Mouse (Mus musculus) hindbrain, embryonic 15.5 days (tissue): ENCODE results near the gene 1810010D01Rik. TPM values are rescaled to one million over a fixed set of nuclear protein-coding genes. Genes with fewer than 3 reads are reported as not detected.

Experiments used
- ATAC-seq: fragments of 200-750 bp; cut with Nextera tagmentation; 2 replicates; pipeline ENCODE4 v1.8.0; 2017; ENCODE audit warnings: low read depth, moderate number of reproducible peaks, moderate TSS enrichment; ENCODE audit not compliant: low FRiP score
- H3K27ac ChIP-seq: fragments of 300-500 bp; sonication (generic); replicated peaks from 2 replicates; pipeline ENCODE4 v1.5.1; 2015; ENCODE audit warnings: mild to moderate bottlenecking, inconsistent platforms
- H3K27me3 ChIP-seq: fragments of 300-500 bp; sonication (generic); 2 replicates; pipeline ENCODE4 v1.6.1; 2015; ENCODE audit warnings: control low read depth, inconsistent platforms
- H3K36me3 ChIP-seq: fragments of 300-500 bp; sonication (generic); 2 replicates; pipeline ENCODE4 v1.6.1; 2015; ENCODE audit warnings: control low read depth, inconsistent platforms
- H3K4me1 ChIP-seq: fragments of 300-500 bp; sonication (generic); replicated peaks from 2 replicates; pipeline ENCODE4 v1.6.1; 2015; ENCODE audit warnings: control low read depth, inconsistent platforms
- H3K4me2 ChIP-seq: fragments of 300-500 bp; sonication (generic); 2 replicates; pipeline ENCODE4 v1.6.1; 2015; ENCODE audit warnings: moderate library complexity, mild to moderate bottlenecking, inconsistent platforms
- H3K4me3 ChIP-seq: fragments of 300-500 bp; sonication (generic); 2 replicates; pipeline ENCODE4 v1.5.1; 2015; ENCODE audit warnings: mild to moderate bottlenecking, inconsistent platforms
- H3K9ac ChIP-seq: fragments of 300-500 bp; sonication (generic); 2 replicates; pipeline ENCODE4 v1.6.1; 2015; ENCODE audit warnings: inconsistent platforms
- H3K9me3 ChIP-seq: fragments of 300-500 bp; sonication (generic); 2 replicates; pipeline ENCODE4 v1.6.1; 2016; ENCODE audit warnings: control low read depth, inconsistent platforms
- WGBS: fragments of 180-500 bp; shearing (Covaris S2); methylation state at CpG from one replicate; pipeline ENCODE4 v1.1.7; 2015; 5-methylcytosine and 5-hydroxymethylcytosine counted together
- polyA plus RNA-seq: library from polyadenylated mRNA; unstranded; fragments of >200 nt; fragmentation: Nextera tagmentation; extraction: Ambion mirVana; gene quantifications from 2 replicates; pipeline ENCODE4 v1.2.1, GENCODE M21; 2015

1810010D01Rik gene
- polyA plus RNA-seq, result not detected in 2 replicates

DNA sequence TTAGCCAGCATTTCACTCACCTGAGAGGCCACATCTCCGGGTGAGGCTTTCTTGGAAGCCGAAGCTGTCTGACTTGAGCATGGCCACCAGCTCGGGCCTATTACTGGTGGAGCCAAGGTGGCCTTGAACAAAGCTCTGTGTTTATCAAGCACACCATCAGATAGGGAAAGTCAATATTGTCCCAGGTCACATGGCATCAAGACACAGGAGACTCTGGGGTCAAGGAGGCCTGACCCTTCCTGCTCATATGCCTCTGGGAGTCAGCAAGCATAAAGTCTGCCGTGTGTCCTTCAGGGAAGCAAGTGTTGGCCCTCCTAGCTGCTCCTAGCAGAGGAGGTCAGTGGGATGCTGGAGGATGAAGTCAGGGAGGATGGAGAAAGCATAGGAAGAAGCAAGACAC lies at the start of gene 1810010D01Rik:
Gene 1810010D01Rik, minus strand, starts transcription at position 114 of the 400 bp plus-strand sequence.
- Histone ChIP-seq H3K36me3 (no peaks in the 10 kb centered on the region), H3K9ac (no peak within 1 kb of the TSS), H3K4me3 (no peak within 1 kb of the TSS), H3K27me3 (no peaks in the 10 kb centered on the region), H3K27ac (peak within 1 kb of the TSS; percentile 78; the same call in 1 of the 2 replicates), H3K4me1 (peaks cover 22% of the 10 kb centered on the region), H3K9me3 (no peaks in the 10 kb centered on the region), H3K4me2 (no peak within 1 kb of the TSS)
- 93% methylated on average over 4 of the region's 4 CpGs for WGBS
- no peak for ATAC-seq

GRCm38 (mm10) chr7:145256092-145256491 lies 48.2 kb upstream of the 1810010D01Rik start:
- no peak for ATAC-seq
- H3K27me3 ChIP-seq, result no peaks in the 10 kb centered on the region
- no peak overlapping the region for H3K4me3 ChIP-seq
- H3K4me1 ChIP-seq, result no peaks in the 10 kb centered on the region
- H3K4me2 ChIP-seq, result no peak overlapping the region
- no peak overlapping the region for H3K27ac ChIP-seq
- WGBS, result 89% methylated on average over 1 of the region's 1 CpGs
- no peaks in the 10 kb centered on the region for H3K36me3 ChIP-seq
- no peak overlapping the region for H3K9ac ChIP-seq
- no peaks in the 10 kb centered on the region for H3K9me3 ChIP-seq

GRCm38 (mm10) chr7:145253986-145254630 lies 46.2 kb upstream of the 1810010D01Rik start:
- no peaks in the 10 kb centered on the region for H3K27me3 ChIP-seq
- H3K4me3 ChIP-seq, result no peak overlapping the region
- no peak overlapping the region for H3K27ac ChIP-seq
- no peak overlapping the region for H3K9ac ChIP-seq
- ATAC-seq, result no peak
- no peaks in the 10 kb centered on the region for H3K9me3 ChIP-seq
- no peaks in the 10 kb centered on the region for H3K4me1 ChIP-seq
- H3K4me2 ChIP-seq, result no peak overlapping the region
- no peaks in the 10 kb centered on the region for H3K36me3 ChIP-seq
- 73% methylated on average over 3 of the region's 3 CpGs for WGBS

GRCm38 (mm10) chr7:145252715-145253476 lies 45.0 kb upstream of the 1810010D01Rik start:
- H3K27me3 ChIP-seq, result no peaks in the 10 kb centered on the region
- WGBS, result 26% methylated on average over 8 of the region's 8 CpGs
- no peak overlapping the region for H3K4me2 ChIP-seq
- H3K4me1 ChIP-seq, result no peaks in the 10 kb centered on the region
- no peak overlapping the region for H3K27ac ChIP-seq
- no peaks in the 10 kb centered on the region for H3K9me3 ChIP-seq
- no peaks in the 10 kb centered on the region for H3K36me3 ChIP-seq
- H3K4me3 ChIP-seq, result no peak overlapping the region
- H3K9ac ChIP-seq, result no peak overlapping the region
- peak; percentile 75; the same call in 1 of the 2 replicates for ATAC-seq

GRCm38 (mm10) chr7:145250225-145250624 lies 42.3 kb upstream of the 1810010D01Rik start:
- H3K9ac ChIP-seq, result no peak overlapping the region
- ATAC-seq, result no peak
- no peaks in the 10 kb centered on the region for H3K36me3 ChIP-seq
- 76% methylated on average over 9 of the region's 9 CpGs for WGBS
- H3K4me3 ChIP-seq, result no peak overlapping the region
- no peak overlapping the region for H3K27ac ChIP-seq
- H3K4me1 ChIP-seq, result no peaks in the 10 kb centered on the region
- no peak overlapping the region for H3K4me2 ChIP-seq
- no peaks in the 10 kb centered on the region for H3K27me3 ChIP-seq
- H3K9me3 ChIP-seq, result no peaks in the 10 kb centered on the region

- no peaks in the 10 kb centered on the region for H3K36me3 ChIP-seq
- no peak overlapping the region for H3K4me3 ChIP-seq
- no peaks in the 10 kb centered on the region for H3K27me3 ChIP-seq
- WGBS, result 87% methylated on average over 2 of the region's 2 CpGs
- no peaks in the 10 kb centered on the region for H3K4me1 ChIP-seq
- H3K27ac ChIP-seq, result no peak overlapping the region
- H3K4me2 ChIP-seq, result no peak overlapping the region
- H3K9me3 ChIP-seq, result no peaks in the 10 kb centered on the region
- no peak overlapping the region for H3K9ac ChIP-seq
- no peak for ATAC-seq
Measured at GRCm38 (mm10) chr7:145248911-145249310, 41.0 kb upstream of the 1810010D01Rik start.

DNA sequence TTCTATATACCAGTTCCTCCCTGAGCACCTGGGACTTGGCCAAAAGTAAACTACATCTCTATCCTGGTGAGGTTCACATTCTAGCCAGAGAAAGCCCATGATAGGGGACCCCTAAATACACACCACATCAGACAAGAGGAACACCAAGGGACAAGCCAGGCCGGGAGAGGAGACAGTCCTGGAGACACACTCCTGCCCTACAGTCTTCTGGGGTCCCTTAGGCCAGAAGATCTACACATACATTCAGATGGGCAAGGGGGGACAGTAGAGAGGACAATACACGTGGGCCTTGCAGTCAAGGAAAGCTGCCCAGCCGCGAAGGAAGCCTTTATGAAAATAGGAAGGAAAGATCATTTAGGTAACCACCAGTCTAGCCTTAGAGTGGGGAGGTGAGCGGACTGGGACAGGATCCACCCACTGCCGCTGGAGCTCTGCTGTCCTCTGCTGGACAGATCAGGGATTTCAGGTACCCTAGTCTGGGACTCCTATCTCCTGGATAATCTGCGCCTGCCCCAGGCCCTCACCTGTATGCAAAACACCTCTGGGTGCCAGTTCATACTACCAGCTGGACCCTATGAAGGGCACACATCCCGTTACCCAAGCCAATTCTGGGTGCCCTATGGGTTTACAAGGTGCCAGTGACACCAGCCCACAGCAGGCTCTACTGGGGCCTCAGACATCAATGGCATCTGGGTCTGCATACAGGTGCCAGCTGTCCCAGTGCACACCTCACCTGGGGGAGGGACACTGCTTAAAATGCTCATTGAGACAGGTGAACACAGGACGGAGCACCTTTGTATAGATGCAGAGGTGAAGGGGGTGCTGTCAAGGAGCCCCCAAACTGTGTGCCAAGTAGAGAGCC lies 35.2 kb upstream of the 1810010D01Rik start:
- no peaks in the 10 kb centered on the region for H3K36me3 ChIP-seq
- no peak overlapping the region for H3K9ac ChIP-seq

DNA sequence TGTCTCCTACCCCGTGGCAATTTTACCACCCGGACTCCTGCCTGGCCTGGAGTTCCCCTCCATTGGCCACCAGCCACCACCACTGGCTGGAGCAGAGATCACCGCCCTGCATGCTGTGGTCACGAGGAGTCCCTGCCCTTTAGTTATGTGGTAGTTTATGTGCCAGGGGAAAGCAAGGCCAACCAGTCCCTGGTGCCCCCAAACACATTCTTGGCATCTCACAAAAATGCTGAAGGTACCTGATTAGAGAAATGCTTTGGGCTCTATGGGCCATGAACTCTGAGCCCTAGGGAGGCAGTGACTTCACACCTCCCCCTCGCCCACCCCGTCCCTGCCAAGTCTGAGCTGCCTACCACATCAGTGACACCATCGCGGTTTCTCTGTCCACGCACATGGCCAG lies 34.1 kb upstream of the 1810010D01Rik start:
- Histone ChIP-seq H3K9me3 (no peaks in the 10 kb centered on the region), H3K9ac (no peak overlapping the region), H3K36me3 (no peaks in the 10 kb centered on the region), H3K4me2 (no peak overlapping the region), H3K4me3 (no peak overlapping the region), H3K27ac (no peak overlapping the region), H3K27me3 (0 out of 2 replicates have a peak, but pooled peaks cover 2% of the 10 kb centered on the region), H3K4me1 (0 out of 2 replicates have a peak, but pooled peaks cover 6% of the 10 kb centered on the region)
- WGBS, result 75% methylated on average over 9 of the region's 9 CpGs
- ATAC-seq, result no peak

More for the DNA sequence above, 35.2 kb upstream of the 1810010D01Rik start:
- whole genome bisulfite sequencing, result 13% methylated on average over 9 of the region's 9 CpGs
- H3K4me1 ChIP-seq, result 0 out of 2 replicates have a peak, but pooled peaks cover 6% of the 10 kb centered on the region
- H3K27me3 ChIP-seq, result 0 out of 2 replicates have a peak, but pooled peaks cover 2% of the 10 kb centered on the region
- H3K9me3 ChIP-seq, result no peaks in the 10 kb centered on the region
- H3K4me2 ChIP-seq, result no peak overlapping the region
- H3K4me3 ChIP-seq, result no peak overlapping the region
- no peak overlapping the region for H3K27ac ChIP-seq
- ATAC-seq, result peak; percentile 69; the same call in 1 of the 2 replicates

- 86% methylated on average over 4 of the region's 4 CpGs for WGBS
Measured at GRCm38 (mm10) chr7:145240929-145241328, 33.0 kb upstream of the 1810010D01Rik start.

GRCm38 (mm10) chr7:145239736-145240505 lies 32.0 kb upstream of the 1810010D01Rik start:
- Histone ChIP-seq H3K4me3 (no peak overlapping the region), H3K9me3 (no peaks in the 10 kb centered on the region), H3K27ac (no peak overlapping the region), H3K9ac (no peak overlapping the region), H3K36me3 (no peaks in the 10 kb centered on the region), H3K27me3 (0 out of 2 replicates have a peak, but pooled peaks cover 2% of the 10 kb centered on the region), H3K4me2 (no peak overlapping the region), H3K4me1 (0 out of 2 replicates have a peak, but pooled peaks cover 6% of the 10 kb centered on the region)
- 69% methylated on average over 8 of the region's 8 CpGs for WGBS
- ATAC-seq, result no peak

More at GRCm38 (mm10) chr7:145240929-145241328, 33.0 kb upstream of the 1810010D01Rik start:
- no peaks in the 10 kb centered on the region for H3K9me3 ChIP-seq
- no peak overlapping the region for H3K9ac ChIP-seq
- H3K4me1 ChIP-seq, result 0 out of 2 replicates have a peak, but pooled peaks cover 6% of the 10 kb centered on the region
- no peak overlapping the region for H3K27ac ChIP-seq
- no peak overlapping the region for H3K4me3 ChIP-seq
- H3K27me3 ChIP-seq, result 0 out of 2 replicates have a peak, but pooled peaks cover 2% of the 10 kb centered on the region
- no peak overlapping the region for H3K4me2 ChIP-seq
- no peak for ATAC-seq
- H3K36me3 ChIP-seq, result no peaks in the 10 kb centered on the region

- H3K9ac ChIP-seq, result no peak overlapping the region
- no peak overlapping the region for H3K4me3 ChIP-seq
- no peaks in the 10 kb centered on the region for H3K36me3 ChIP-seq
- H3K9me3 ChIP-seq, result no peaks in the 10 kb centered on the region
- 57% methylated on average over 6 of the region's 6 CpGs for WGBS
- ATAC-seq, result peak; percentile 52; the same call in 1 of the 2 replicates
- H3K27ac ChIP-seq, result no peak overlapping the region
- 0 out of 2 replicates have a peak, but pooled peaks cover 2% of the 10 kb centered on the region for H3K27me3 ChIP-seq
- 0 out of 2 replicates have a peak, but pooled peaks cover 6% of the 10 kb centered on the region for H3K4me1 ChIP-seq
- H3K4me2 ChIP-seq, result no peak overlapping the region
Measured at GRCm38 (mm10) chr7:145239145-145239544, 31.2 kb upstream of the 1810010D01Rik start.
